Mouse (Mus musculus) natural killer cell, adult 2 months (primary cell): ENCODE measurements around the gene Fchsd2.

Source experiments
- DNase-seq, 2 experiments: peaks; one replicate each; pipeline ENCODE4 v3.0.0; 2022; ENCODE audit warnings: low spot score in 2 of 2

Gene Fchsd2

DNA sequence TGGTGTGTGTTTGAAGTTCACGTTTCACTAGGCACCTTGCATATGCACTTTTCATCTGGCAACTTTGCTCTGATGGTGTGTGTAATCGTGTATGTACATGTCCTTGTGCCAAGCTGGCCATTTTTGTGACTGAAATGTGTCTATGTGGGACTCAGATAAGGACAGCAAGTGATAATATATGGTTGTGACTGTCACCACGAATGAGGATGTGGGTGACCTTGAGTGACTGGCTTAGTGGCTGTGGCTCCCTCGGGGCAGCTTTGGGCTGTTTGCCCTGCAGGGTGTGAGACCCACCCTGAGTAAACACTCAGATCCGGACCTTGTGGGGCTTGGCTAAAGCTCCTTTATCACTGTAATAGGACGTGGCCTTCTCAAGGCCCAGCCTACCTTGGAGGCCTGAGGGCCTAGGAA lies 223.9 kb downstream of the Fchsd2 start:
- peak; percentile 77 to 88 for DNase-seq

DNA sequence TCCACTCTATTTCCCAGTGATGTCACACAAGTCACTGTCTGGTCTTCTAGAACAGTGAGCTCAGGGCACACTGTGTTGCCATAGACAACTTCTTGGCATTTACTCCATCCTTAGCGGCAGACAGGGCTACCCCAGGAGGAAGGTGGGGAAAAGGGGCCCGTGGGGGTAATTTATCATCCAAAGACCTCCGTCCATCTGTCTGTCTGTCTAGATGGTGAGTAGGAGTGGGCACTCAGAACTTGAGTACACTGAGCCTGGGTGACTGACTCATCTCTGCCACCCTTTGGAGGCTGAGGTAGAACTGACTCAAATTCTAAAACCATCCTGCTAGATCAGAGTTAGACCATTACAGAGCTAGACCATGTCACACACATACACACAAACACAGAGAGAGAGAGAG lies 224.4 kb downstream of the Fchsd2 start, which contains the start of gene Stard10:
Gene Stard10, plus strand, starts transcription at position 73 of the 400 bp plus-strand sequence.
- peak in 1 of 2 experiments; percentile 57 for DNase-seq

- DNase-seq: no peak
Observed at GRCm38 (mm10) chr7:101318848-101319247, 226.2 kb downstream of the Fchsd2 start.

DNA sequence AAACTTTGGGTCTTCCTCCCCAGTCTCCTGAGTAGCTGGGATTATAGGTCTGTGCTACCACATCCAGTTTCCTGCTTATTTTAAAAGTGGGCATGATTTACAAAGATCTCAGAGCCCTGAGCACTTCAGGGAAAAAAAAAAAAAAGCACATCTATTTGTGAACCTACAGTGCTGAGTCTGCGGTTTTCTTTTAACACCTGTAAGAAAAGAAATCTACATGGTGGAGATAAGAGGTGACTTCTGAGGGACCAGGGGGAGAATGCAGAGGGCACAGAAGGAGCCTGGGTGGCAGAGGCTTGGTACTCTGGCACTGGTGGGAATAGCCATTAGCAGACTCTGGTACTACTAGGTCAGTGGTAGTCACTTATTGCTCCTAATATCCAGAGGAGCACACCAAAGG lies 227.1 kb downstream of the Fchsd2 start:
- DNase-seq: no peak

DNA sequence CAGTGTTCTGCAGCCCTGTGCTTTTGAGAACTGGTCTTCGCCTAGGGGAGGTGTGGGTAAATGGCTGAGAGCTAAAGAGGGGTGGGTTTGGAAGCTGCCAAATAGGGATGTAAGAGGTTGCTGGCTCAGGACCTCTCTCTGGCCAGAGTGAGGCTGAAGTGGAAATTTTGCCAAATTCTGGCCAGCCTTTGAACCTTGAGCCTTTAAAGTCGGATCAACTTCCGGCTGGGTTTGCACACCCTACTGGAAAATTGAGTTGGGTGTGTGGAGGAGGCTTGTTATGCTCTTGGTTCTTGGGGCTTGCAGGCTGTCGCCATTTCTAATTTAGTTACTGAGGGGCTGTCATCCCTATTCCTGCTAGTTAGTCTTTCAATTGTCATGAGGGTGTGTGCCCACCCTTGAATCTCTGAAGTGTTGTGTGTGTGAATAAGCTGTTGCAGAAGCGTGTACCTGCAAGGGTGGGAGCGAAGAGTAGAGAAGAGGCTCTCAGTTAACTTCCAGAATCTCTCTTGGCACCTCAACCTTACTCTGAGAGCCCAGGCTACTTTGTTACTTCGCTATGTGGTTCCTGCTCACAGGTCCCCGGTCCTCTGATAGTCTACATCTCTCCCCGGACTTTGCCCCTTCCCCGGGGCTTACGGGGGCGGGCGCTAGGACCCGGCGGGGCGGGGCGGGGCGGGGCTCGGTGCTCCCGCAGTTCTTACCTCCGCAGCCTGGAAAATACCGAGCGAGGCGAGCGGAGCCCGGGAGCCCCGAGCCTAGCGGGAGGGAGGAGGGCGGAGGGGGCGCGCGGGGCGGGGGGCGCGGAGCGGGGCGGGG lies 227.9 kb downstream of the Fchsd2 start:
- no peak for DNase-seq

- no peak for DNase-seq
Observed at GRCm38 (mm10) chr7:101321218-101321827, 228.7 kb downstream of the Fchsd2 start.

DNA sequence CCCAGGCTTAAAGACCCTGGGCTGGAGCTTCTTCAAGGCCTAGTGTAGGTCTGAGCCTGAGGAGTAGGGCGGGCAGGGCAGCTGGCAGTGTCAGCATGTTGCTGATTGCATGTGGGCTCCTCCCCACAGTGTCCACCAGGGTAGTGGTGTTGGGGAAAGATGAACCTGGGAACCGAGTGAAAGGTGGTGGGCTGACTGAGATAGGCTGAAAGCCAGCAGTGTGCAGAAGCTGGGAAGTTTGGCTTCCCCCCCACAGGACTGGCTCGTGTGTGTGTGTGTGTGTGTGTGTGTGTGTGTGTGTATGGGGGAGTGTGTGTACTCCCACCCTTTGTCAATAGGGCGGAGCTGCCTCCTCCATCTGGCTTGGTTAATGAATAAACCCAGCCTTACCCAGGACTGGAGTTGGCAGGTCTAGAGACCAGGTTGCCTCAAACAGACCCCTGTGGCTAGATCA lies 230.5 kb downstream of the Fchsd2 start:
- DNase-seq: no peak

DNA sequence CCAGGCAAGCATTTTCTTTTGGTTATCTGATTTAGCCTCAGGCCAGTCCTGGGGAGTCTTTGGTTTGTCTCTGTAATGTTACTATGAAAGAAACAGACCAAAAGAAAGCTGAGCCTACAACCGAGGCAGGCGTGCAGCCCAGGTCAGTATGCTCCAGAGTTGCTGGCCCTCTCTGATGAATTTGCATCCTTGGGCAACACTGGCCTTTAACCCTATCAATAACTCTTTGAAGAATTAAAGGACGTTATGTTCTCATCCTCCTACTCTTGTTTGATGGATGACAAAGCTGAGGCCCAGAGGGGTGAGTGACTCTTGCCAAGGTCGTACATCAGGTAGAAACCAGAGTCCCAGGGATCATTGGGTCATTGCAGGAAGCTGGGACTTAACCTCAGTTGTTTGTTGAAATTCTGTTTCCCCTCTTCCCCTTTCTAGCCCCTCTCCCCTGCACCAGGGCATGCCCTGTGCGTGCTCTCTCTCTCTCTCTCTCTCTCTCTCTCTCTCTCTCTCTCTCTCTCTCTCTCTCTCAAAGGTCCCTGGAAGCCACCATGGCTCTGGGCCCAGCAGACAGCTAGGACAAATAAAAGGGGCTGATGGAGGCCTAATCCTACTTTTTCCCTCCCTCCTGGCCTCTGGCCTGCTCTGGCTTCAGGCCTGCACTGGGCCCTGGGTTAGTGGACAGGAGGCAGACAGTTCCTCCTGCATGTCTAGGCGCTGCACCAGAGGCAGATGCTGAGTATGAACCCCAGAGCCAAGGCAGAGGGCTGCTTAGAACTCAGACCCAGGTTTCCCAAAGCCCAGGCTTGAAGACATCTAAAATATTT lies 231.7 kb downstream of the Fchsd2 start:
- DNase-seq: no peak

DNA sequence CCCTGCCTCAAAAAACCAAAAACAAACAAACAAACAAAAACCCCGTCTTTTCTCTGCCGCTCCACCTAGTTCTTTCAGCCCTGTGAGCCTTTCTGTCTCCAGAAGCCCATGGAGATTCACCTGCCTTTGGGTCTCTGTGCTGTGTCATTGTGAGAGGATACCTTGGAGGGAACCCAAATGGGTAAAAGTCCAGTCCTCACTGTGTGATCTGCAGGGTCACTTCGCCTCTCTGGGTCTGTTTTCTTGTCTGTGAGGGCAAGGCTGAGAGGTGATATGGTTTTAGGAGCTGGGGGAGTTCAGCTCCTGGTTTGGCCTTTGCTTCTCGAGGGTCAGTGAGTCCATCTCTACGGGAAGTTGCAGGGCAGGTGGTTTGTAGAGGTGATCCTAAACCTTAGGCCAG lies 233.3 kb downstream of the Fchsd2 start:
- no peak for DNase-seq

- no peak for DNase-seq
Observed at GRCm38 (mm10) chr7:101327263-101327662, 234.6 kb downstream of the Fchsd2 start.

- no peak for DNase-seq
Observed at GRCm38 (mm10) chr7:101327786-101328185, 235.1 kb downstream of the Fchsd2 start.

DNA sequence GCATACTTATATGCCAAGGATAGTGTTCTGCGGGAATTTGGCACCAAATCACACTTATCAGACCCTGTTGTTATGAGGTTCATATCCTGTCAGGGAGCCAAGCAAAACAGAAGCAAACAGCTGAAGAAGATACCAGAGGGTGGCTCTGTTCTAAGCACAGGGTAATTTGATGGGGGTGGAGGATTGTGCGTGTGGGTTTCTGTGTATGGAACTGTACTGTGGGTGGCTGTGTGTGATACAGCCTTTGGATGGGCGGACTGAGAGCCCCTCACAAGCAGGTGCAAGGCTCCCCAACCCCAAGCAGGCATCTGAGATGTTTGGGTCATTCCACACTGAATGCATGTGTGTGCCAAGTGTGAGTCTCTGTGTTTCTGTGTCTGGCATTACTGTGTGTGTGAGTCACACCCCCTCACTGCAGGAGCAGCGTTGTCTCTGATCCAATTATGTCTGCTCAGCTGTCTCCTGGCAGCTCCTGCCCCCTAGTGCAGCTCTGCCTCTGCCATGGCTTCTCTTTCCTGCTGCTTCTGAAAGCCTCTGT lies 236.0 kb downstream of the Fchsd2 start:
- no peak for DNase-seq

GRCm38 (mm10) chr7:101329606-101330005 lies 236.9 kb downstream of the Fchsd2 start:
- no peak for DNase-seq

- no peak for DNase-seq
Observed at GRCm38 (mm10) chr7:101330074-101330840, 237.6 kb downstream of the Fchsd2 start.

GRCm38 (mm10) chr7:101330841-101331173 lies 238.1 kb downstream of the Fchsd2 start:
- DNase-seq: no peak

GRCm38 (mm10) chr7:101332045-101332831 lies 239.6 kb downstream of the Fchsd2 start:
- no peak for DNase-seq
